Mouse (Mus musculus) thymus, postnatal 14 days (tissue): Measurements from ENCODE around the gene Mrps23.

Experiments used
- DNase-seq: peaks from one replicate; pipeline ENCODE4 v3.0.0; 2021

The Mrps23 gene

GRCm38 (mm10) chr11:88251972-88252766 is 48.0 kb downstream of the Mrps23 start:
- DNase-seq, result peak; percentile 88

GRCm38 (mm10) chr11:88252767-88253513 is 48.8 kb downstream of the Mrps23 start:
- DNase-seq, result no peak

- no peak for DNase-seq
Observed at GRCm38 (mm10) chr11:88253514-88254167, 49.5 kb downstream of the Mrps23 start.

- no peak for DNase-seq
Observed at GRCm38 (mm10) chr11:88257700-88258099, 53.5 kb downstream of the Mrps23 start.

GRCm38 (mm10) chr11:88258212-88258611 is 54.0 kb downstream of the Mrps23 start:
- DNase-seq, result peak; percentile 30

- DNase-seq, result no peak
Observed at GRCm38 (mm10) chr11:88260463-88260862, 56.3 kb downstream of the Mrps23 start.
